Mouse (Mus musculus) kidney, postnatal 0 days (tissue): ENCODE results near the gene Prkn. TPM values are rescaled to one million over a fixed set of nuclear protein-coding genes. Genes with fewer than 3 reads are reported as not detected.

Experiments used
- ATAC-seq: fragments of 200-750 bp; cut with Nextera tagmentation; replicated peaks from 2 replicates; pipeline ENCODE4 v1.8.0; 2017; ENCODE audit warnings: low read depth, moderate number of reproducible peaks, moderate TSS enrichment, moderate library complexity; ENCODE audit not compliant: low FRiP score
- DNase-seq: peaks from one replicate; pipeline ENCODE4 v3.0.0-alpha.2; 2016; ENCODE audit warnings: low spot score
- H3K27ac ChIP-seq: fragments of 300-500 bp; sonication (generic); 2 replicates; pipeline ENCODE4 v1.5.1; 2014; ENCODE audit warnings: mild to moderate bottlenecking
- H3K27me3 ChIP-seq: fragments of 300-500 bp; sonication (generic); 2 replicates; pipeline ENCODE4 v1.6.1; 2014; ENCODE audit warnings: low read length, mixed read lengths; ENCODE audit not compliant: insufficient read depth
- H3K36me3 ChIP-seq: fragments of 300-500 bp; sonication (generic); 2 replicates; pipeline ENCODE4 v1.6.1; 2014; ENCODE audit warnings: low read length, mixed read lengths; ENCODE audit not compliant: insufficient read depth
- H3K4me1 ChIP-seq: fragments of 300-500 bp; sonication (generic); replicated peaks from 2 replicates; pipeline ENCODE4 v1.6.1; 2014; ENCODE audit warnings: antibody characterized with exemption, low read length, mixed read lengths; ENCODE audit not compliant: insufficient read depth
- H3K4me2 ChIP-seq: fragments of 300-500 bp; sonication (generic); 2 replicates; pipeline ENCODE4 v1.6.1; 2014; ENCODE audit warnings: mild to moderate bottlenecking, low read length, moderate library complexity, mixed read lengths
- H3K4me3 ChIP-seq: fragments of 300-500 bp; sonication (generic); replicated peaks from 2 replicates; pipeline ENCODE4 v1.5.1; 2014; ENCODE audit warnings: low read depth, low read length
- H3K9ac ChIP-seq: fragments of 300-500 bp; sonication (generic); 2 replicates; pipeline ENCODE4 v1.6.1; 2014; ENCODE audit warnings: low read depth, low read length
- H3K9me3 ChIP-seq: fragments of 300-500 bp; sonication (generic); replicated peaks from 2 replicates; pipeline ENCODE4 v1.6.1; 2016; ENCODE audit warnings: low read length, inconsistent platforms, mixed read lengths
- CTCF ChIP-seq: IDR thresholded peaks from 2 replicates; pipeline ENCODE4 v1.5.1; 2016; ENCODE audit warnings: antibody characterized with exemption, low read depth, mild to moderate bottlenecking, moderate library complexity
- WGBS: fragments of 180-500 bp; shearing (Covaris S2); extraction: QIAGEN DNeasy Blood & Tissue Kit; methylation state at CpG from one replicate; pipeline ENCODE4 v1.1.7; 2014; 5-methylcytosine and 5-hydroxymethylcytosine counted together
- polyA plus RNA-seq: library from polyadenylated mRNA; unstranded; fragments of >200 nt; fragmentation: Nextera tagmentation; extraction: Ambion mirVana; gene quantifications from 2 replicates; pipeline ENCODE4 v1.2.1, GENCODE M21; 2015

Gene Prkn
- polyA plus RNA-seq, 1 experiment from 2014 or later = 3.6 TPM

DNA sequence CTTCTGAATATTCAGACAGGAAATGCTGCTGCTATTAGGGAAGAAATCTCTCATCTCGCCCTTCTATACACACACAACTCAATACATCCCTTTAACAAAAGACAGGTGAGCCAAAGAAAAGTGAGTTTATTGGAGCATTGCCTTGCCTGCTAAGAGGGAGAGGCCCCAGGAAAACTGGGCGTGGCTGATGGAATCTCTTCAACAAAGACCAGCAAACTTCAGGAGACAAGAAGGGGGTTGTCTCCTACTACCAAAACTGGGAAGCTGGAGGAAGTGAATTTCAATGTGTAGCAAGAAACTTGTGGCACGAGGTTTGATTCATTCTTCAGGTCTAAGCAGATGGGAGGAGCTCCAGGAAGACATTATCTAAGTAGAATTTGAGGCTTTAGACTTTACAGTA lies 989.3 kb downstream of the Prkn start:
- TF ChIP-seq CTCF = no peak
- Histone ChIP-seq H3K4me1 (no peaks in the 10 kb centered on the region), H3K36me3 (no peaks in the 10 kb centered on the region), H3K4me2 (no peak overlapping the region), H3K4me3 (no peak overlapping the region), H3K27ac (no peak overlapping the region), H3K27me3 (no peaks in the 10 kb centered on the region), H3K9ac (no peak overlapping the region), H3K9me3 (no peaks in the 10 kb centered on the region)
- 53% methylated on average over 3 of the region's 3 CpGs for WGBS
- DNase-seq = no peak
- ATAC-seq = no peak

DNA sequence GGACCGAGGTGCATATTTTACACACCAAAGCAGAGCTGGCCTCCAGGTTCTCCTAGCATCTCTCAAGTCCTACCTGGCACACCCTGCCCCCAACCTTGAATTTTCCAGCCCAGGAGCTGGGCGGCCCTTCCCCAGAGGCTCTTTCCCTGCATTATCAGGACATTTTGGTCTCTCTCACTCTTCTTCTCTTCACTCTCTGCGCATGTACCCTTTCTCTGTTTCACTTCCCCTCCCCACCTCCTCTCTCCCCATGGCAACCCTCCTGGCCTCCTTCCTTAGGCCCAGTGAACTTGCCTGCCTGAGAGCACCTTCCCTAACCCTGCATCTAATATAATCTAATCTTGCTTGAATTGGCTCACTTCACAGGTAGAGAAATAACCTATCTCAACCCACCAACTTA lies 996.9 kb downstream of the Prkn start:
- Histone ChIP-seq H3K27me3 (no peaks in the 10 kb centered on the region), H3K4me1 (no peaks in the 10 kb centered on the region), H3K4me2 (no peak overlapping the region), H3K27ac (no peak overlapping the region), H3K36me3 (no peaks in the 10 kb centered on the region), H3K9me3 (no peaks in the 10 kb centered on the region), H3K4me3 (no peak overlapping the region), H3K9ac (no peak overlapping the region)
- ATAC-seq (no peak), DNase-seq (no peak)
- 84% methylated on average over 3 of the region's 3 CpGs for WGBS
- TF ChIP-seq CTCF = no peak

DNA sequence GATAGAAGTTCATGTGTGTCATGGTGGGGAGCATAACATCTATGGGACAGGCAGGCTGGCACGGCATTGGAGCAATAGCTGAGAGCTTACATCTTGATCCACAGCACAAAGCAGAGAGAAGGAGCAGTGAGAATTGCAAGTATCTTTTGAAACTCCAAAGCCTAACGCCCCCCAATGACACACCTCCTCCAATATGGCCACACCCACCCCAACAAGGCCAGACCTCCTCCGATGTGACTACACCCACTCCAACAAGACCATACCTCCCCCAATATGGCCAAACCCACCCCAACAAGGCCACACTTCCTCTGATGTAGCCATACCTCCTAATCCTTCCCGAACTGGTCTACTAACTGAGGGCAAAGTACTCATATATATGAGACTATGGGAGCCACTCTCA lies 1004.3 kb downstream of the Prkn start:
- no peaks in the 10 kb centered on the region for H3K27me3 ChIP-seq
- no peaks in the 10 kb centered on the region for H3K9me3 ChIP-seq
- H3K4me3 ChIP-seq = no peak overlapping the region
- H3K4me2 ChIP-seq = no peak overlapping the region
- no peak for ATAC-seq
- H3K4me1 ChIP-seq = 0 out of 2 replicates have a peak, but pooled peaks cover 2% of the 10 kb centered on the region
- DNase-seq = no peak
- H3K9ac ChIP-seq = no peak overlapping the region
- WGBS = 89% methylated on average over 4 of the region's 4 CpGs
- H3K36me3 ChIP-seq = no peaks in the 10 kb centered on the region
- TF ChIP-seq CTCF = no peak
- H3K27ac ChIP-seq = no peak overlapping the region

DNA sequence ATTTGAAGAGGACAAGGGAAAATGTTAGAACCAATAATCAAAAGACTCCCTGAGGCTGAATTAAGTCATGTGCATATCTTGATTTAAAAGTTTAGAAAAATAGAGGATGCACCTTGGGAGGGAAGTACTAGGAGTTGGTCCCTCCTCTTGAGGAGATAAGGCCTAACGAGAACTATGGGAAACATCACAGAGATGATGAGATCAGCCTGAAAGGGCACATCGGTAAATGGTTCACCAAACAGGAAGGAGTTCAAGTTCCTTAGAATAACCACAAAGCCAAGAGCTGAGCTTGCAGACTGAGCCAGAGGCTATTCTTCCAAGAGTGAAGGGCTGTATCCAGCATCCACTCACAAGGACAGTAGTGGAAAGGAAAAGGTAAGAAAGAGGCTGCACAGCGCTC lies 1004.8 kb downstream of the Prkn start:
- WGBS = 76% methylated on average over 3 of the region's 3 CpGs
- Histone ChIP-seq H3K4me2 (no peak overlapping the region), H3K9me3 (no peaks in the 10 kb centered on the region), H3K9ac (no peak overlapping the region), H3K36me3 (no peaks in the 10 kb centered on the region), H3K4me3 (no peak overlapping the region), H3K4me1 (0 out of 2 replicates have a peak, but pooled peaks cover 2% of the 10 kb centered on the region), H3K27ac (no peak overlapping the region), H3K27me3 (no peaks in the 10 kb centered on the region)
- no peak for TF ChIP-seq CTCF
- ATAC-seq (no peak), DNase-seq (no peak)

DNA sequence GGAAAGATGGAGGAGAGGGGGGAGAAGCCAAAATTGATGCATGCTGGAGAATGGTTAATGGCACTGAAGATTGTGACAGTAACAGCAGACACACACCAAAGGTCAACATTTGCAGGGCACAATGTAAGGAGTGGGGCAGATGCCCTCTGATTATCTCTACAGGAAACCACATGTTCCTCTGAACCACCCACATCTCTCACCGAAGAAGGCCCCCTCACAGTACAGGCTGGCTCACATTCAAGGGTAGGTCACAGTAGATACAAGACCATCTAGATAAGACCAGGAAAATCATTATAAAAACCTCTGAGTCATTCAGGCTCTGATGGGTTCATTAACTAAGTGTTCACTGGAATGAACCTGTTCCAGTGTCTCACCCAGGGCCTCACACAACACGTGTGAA lies 1005.3 kb downstream of the Prkn start:
- Histone ChIP-seq H3K9me3 (no peaks in the 10 kb centered on the region), H3K4me3 (no peak overlapping the region), H3K36me3 (no peaks in the 10 kb centered on the region), H3K4me2 (no peak overlapping the region), H3K27ac (no peak overlapping the region), H3K27me3 (no peaks in the 10 kb centered on the region), H3K4me1 (0 out of 2 replicates have a peak, but pooled peaks cover 2% of the 10 kb centered on the region), H3K9ac (no peak overlapping the region)
- no peak for DNase-seq
- WGBS = 53% methylated on average over 2 of the region's 2 CpGs
- no peak for TF ChIP-seq CTCF
- no peak for ATAC-seq

DNA sequence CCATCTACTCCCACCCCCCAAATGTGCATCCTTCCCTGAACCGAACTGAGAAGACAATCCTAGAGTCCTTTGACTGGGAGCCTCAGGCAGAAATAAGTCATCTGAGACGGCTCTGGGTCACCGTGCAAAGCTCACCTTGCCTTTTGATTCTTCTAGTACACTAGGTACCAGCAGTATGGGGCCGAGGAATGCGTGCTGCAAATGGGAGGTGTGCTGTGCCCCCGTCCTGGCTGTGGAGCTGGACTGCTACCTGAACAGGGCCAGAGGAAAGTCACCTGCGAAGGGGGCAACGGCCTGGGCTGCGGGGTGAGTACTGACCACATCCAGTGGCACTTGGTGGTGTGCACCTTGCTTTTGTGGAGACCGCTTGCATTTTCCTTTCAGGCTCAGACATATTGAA lies 1014.4 kb downstream of the Prkn start:
- no peak for TF ChIP-seq CTCF
- Histone ChIP-seq H3K4me3 (no peak overlapping the region), H3K9ac (no peak overlapping the region), H3K4me1 (no peaks in the 10 kb centered on the region), H3K4me2 (no peak overlapping the region), H3K27me3 (no peaks in the 10 kb centered on the region), H3K27ac (no peak overlapping the region), H3K9me3 (no peaks in the 10 kb centered on the region), H3K36me3 (no peaks in the 10 kb centered on the region)
- 48% methylated on average over 10 of the region's 10 CpGs for WGBS
- DNase-seq = no peak
- no peak for ATAC-seq

DNA sequence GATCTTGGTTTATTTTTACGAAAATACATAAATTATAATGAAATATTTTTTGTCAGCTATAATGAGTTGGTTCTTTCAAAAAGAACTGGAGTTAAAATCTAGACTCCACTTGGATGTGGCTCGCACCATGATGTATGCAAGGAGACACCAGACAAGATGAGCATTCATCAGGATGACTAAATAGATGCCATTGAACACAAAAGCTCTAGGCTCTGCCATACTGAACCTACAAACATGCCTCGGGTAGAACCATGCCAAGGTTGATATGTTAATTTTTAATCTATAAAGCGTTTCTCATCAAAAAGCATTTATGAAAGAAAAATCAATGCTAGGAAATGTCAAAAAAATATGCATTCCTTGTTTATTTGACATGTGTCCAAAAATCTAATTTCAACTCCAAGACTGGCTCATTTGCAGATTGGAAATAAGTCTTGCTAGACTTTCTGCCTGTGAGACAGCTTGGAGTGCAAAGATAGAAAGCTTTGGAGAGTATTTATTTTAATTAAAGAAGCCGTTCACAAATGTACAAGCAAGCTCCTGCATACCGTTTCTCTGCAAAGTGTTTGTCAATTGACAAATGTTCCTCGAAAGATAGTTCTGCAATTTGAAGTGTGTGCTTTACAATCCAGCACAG lies 1018.7 kb downstream of the Prkn start:
- DNase-seq (no peak), ATAC-seq (no peak)
- Histone ChIP-seq H3K4me1 (no peaks in the 10 kb centered on the region), H3K4me2 (no peak overlapping the region), H3K27ac (no peak overlapping the region), H3K4me3 (no peak overlapping the region), H3K9ac (no peak overlapping the region), H3K36me3 (no peaks in the 10 kb centered on the region), H3K27me3 (no peaks in the 10 kb centered on the region), H3K9me3 (no peaks in the 10 kb centered on the region)
- no peak for TF ChIP-seq CTCF
- 84% methylated on average over 7 of the region's 7 CpGs for WGBS
